8 mouse cellular contexts compared by ENCODE assay signal in the genomic region with DNA sequence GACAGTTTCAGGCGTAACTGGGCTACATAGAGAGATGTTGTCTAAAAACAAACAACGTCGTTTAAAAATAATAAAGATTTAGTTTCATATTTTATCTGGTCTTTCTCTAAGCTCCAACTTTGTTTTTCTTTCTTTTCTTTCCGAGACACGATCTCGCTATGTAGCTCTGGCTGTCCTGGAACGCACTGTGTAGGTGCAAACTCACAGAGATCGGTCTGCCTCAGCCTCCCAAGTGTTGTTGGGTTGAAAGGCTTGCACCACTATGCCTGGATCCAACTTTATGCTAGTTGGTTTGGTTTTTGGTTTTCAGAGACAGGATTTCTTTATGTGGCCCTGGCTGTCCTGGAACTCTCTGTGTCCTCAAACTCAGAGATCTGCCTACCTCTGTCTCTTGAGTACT. TPM values are rescaled to one million over a fixed set of nuclear protein-coding genes. Genes with fewer than 3 reads are reported as not detected.
A peak's percentile ranks its signal among the peaks of the same experiment; 100 is the strongest.
DNase-seq lines count a peak whose midpoint lies in the region; ATAC-seq and TF ChIP-seq lines count a peak whose summit lies in the region.

No protein-coding gene starts in this region.

- H3K9ac ChIP-seq in heart, embryonic 12.5 days, result peak overlapping the region; percentile 99
- H3K9ac ChIP-seq in heart, postnatal 0 days (replicated peaks; ENCODE audit: low read depth, low read length), result peak overlapping the region; percentile 67
- peak overlapping the region; percentile 98 for H3K9ac ChIP-seq in liver, postnatal 0 days (replicated peaks)

- peaks cover 14% of the 10 kb centered on the region for H3K36me3 ChIP-seq in heart, embryonic 12.5 days
- H3K36me3 ChIP-seq in G1E (replicated peaks), result peaks cover 33% of the 10 kb centered on the region
- H3K36me3 ChIP-seq in heart, postnatal 0 days (replicated peaks; ENCODE audit: control insufficient read depth, insufficient read depth, low read length), result peaks cover 22% of the 10 kb centered on the region
- H3K36me3 ChIP-seq in liver, postnatal 0 days (replicated peaks; ENCODE audit: insufficient read depth, low read length), result peaks cover 5% of the 10 kb centered on the region; the same call in 1 of the 2 replicates

- ATAC-seq in heart, embryonic 12.5 days (ENCODE audit: insufficient number of reproducible peaks, low FRiP score), result no peak
- no peak for ATAC-seq in G1E (ENCODE audit: extremely low read depth, insufficient number of reproducible peaks, low FRiP score, poor library complexity, severe bottlenecking)
- no peak for ATAC-seq in heart, postnatal 0 days (ENCODE audit: insufficient read depth, low read depth)
- no peak for ATAC-seq in liver, postnatal 0 days
- ATAC-seq in monocyte, adult 5-6 weeks (replicated peaks; ENCODE audit: insufficient number of reproducible peaks, low FRiP score, low TSS enrichment, poor library complexity, severe bottlenecking), result no peak

- H3K4me1 ChIP-seq in heart, embryonic 12.5 days (replicated peaks), result peaks cover 22% of the 10 kb centered on the region
- H3K4me1 ChIP-seq in G1E (ENCODE audit: insufficient read depth, low read depth, low read length), result peaks cover 27% of the 10 kb centered on the region
- peaks cover 21% of the 10 kb centered on the region for H3K4me1 ChIP-seq in heart, postnatal 0 days (ENCODE audit: control insufficient read depth, insufficient read depth)
- H3K4me1 ChIP-seq in liver, postnatal 0 days (ENCODE audit: insufficient read depth), result peaks cover 19% of the 10 kb centered on the region

- intact Hi-C loops in heart, postnatal 10 days (cut with DNase I), result no loop called here

- H3K27ac ChIP-seq in heart, embryonic 12.5 days (ENCODE audit: poor library complexity, severe bottlenecking), result peak overlapping the region; percentile 92
- peak overlapping the region; percentile 80; the same call in 1 of the 2 replicates for H3K27ac ChIP-seq in heart, postnatal 0 days (ENCODE audit: low read depth)
- peak overlapping the region; percentile 95 for H3K27ac ChIP-seq in liver, postnatal 0 days (ENCODE audit: low read depth)

- H3K9me3 ChIP-seq in heart, embryonic 12.5 days (replicated peaks), result no peaks in the 10 kb centered on the region
- no peaks in the 10 kb centered on the region for H3K9me3 ChIP-seq in G1E (replicated peaks)
- H3K9me3 ChIP-seq in heart, postnatal 0 days (replicated peaks; ENCODE audit: control insufficient read depth, low read length), result no peaks in the 10 kb centered on the region
- H3K9me3 ChIP-seq in liver, postnatal 0 days (ENCODE audit: low read length), result no peaks in the 10 kb centered on the region

- H3K27me3 ChIP-seq in heart, embryonic 12.5 days (replicated peaks), result no peaks in the 10 kb centered on the region
- no peaks in the 10 kb centered on the region for H3K27me3 ChIP-seq in G1E (ENCODE audit: insufficient read depth, low read length)
- no peaks in the 10 kb centered on the region for H3K27me3 ChIP-seq in heart, postnatal 0 days (ENCODE audit: control insufficient read depth, insufficient read depth, low read length)
- no peaks in the 10 kb centered on the region for H3K27me3 ChIP-seq in liver, postnatal 0 days (ENCODE audit: insufficient read depth, low read length)

- peak overlapping the region; percentile 87 for H3K4me2 ChIP-seq in heart, embryonic 12.5 days
- peak overlapping the region; percentile 70 for H3K4me2 ChIP-seq in heart, postnatal 0 days (ENCODE audit: low read depth, low read length)
- H3K4me2 ChIP-seq in liver, postnatal 0 days (ENCODE audit: low read depth, low read length), result peak overlapping the region; percentile 80

- peak overlapping the region; percentile 98 for H3K4me3 ChIP-seq in heart, embryonic 12.5 days
- peak overlapping the region; percentile 85 for H3K4me3 ChIP-seq in G1E (ENCODE audit: low read depth, low read length)
- peak overlapping the region; percentile 81 for H3K4me3 ChIP-seq in heart, postnatal 0 days (ENCODE audit: low read depth, low read length)
- H3K4me3 ChIP-seq in liver, postnatal 0 days (ENCODE audit: low read depth, low read length), result peak overlapping the region; percentile 98

- no peak for TF ChIP-seq CTCF in G1E (IDR thresholded peaks at IDR 0.05; ENCODE audit: low read depth, low read length)
- TF ChIP-seq CTCF in heart, postnatal 0 days (IDR thresholded peaks at IDR 0.05; ENCODE audit: low read depth), result no peak
- TF ChIP-seq CTCF in liver, postnatal 0 days (IDR thresholded peaks at IDR 0.05; ENCODE audit: low read depth), result no peak

- no peak for TF ChIP-seq EP300 in heart, postnatal 0 days (IDR thresholded peaks at IDR 0.05; ENCODE audit: low read depth)
- TF ChIP-seq EP300 in liver, postnatal 0 days (IDR thresholded peaks at IDR 0.05; ENCODE audit: low read depth), result no peak

- no peak for DNase-seq in heart, postnatal 10 days
- no peak for DNase-seq in G1E (ENCODE audit: low spot score)
- DNase-seq in heart, postnatal 0 days (ENCODE audit: low spot score), result no peak
- no peak for DNase-seq in liver, postnatal 0 days
- DNase-seq in cerebellum, postnatal 10 days, result no peak
- DNase-seq in cerebellum, adult 9-11 months, result no peak

- 70% methylated on average over 8 of the region's 8 CpGs for WGBS in heart, embryonic 12.5 days
- 72% methylated on average over 8 of the region's 8 CpGs for WGBS in heart, postnatal 0 days
- WGBS in liver, postnatal 0 days (ENCODE audit: insufficient replicate concordance), result 65% methylated on average over 8 of the region's 8 CpGs

RNA-seq across cellular contexts. Expression of gene Tubd1, which starts 0.8 kb away (rescaled TPM):
- polyA plus RNA-seq in heart, embryonic 12.5 days (2016; fragmentation: Nextera tagmentation; extraction: Ambion mirVana), result 11.1 and 11.4 TPM in 2 replicates
- total RNA-seq in heart, postnatal 10 days (2021), result 1 to 10 TPM; 5.5 to 6.2 TPM
- total RNA-seq in G1E (2014; fragmentation: Nextera tagmentation) (11.7 and 13.7 TPM in 2 replicates), G1E (2017) (8.6 and 10.6 TPM in 2 replicates)
- 0.25 and 0.29 TPM in 2 replicates for polyA plus RNA-seq in G1E (2012)
- total RNA-seq in heart, postnatal 0 days (2014; rRNA removed; ENCODE audit: low replicate concordance), result 2.5 and 16.6 TPM in 2 replicates
- 8.0 and 10.6 TPM in 2 replicates for polyA plus RNA-seq in heart, postnatal 0 days (2015; fragmentation: Nextera tagmentation; extraction: Ambion mirVana)
- polyA plus RNA-seq in liver, postnatal 0 days (2015; fragmentation: Nextera tagmentation; extraction: Ambion mirVana), result 4.3 and 4.4 TPM in 2 replicates
- total RNA-seq in monocyte, adult 5-6 weeks (2017), result 3.1 to 8.8 TPM (median 7.0 TPM) in 3 replicates

RNA-seq across cellular contexts. Expression of gene Rps6kb1, which starts 1.0 kb away (rescaled TPM):
- 56.8 and 57.1 TPM in 2 replicates for polyA plus RNA-seq in heart, embryonic 12.5 days (2016; fragmentation: Nextera tagmentation; extraction: Ambion mirVana)
- total RNA-seq in heart, postnatal 10 days (2021), result 10 to 100 TPM; 26.0 to 29.2 TPM
- total RNA-seq in G1E (2014; fragmentation: Nextera tagmentation) (59.9 and 73.0 TPM in 2 replicates), G1E (2017) (31.7 and 38.1 TPM in 2 replicates)
- 17.2 and 17.6 TPM in 2 replicates for polyA plus RNA-seq in G1E (2012)
- total RNA-seq in heart, postnatal 0 days (2014; rRNA removed; ENCODE audit: low replicate concordance), result 10.5 and 13.2 TPM in 2 replicates
- 32.7 and 37.1 TPM in 2 replicates for polyA plus RNA-seq in heart, postnatal 0 days (2015; fragmentation: Nextera tagmentation; extraction: Ambion mirVana)
- 20.6 and 23.6 TPM in 2 replicates for polyA plus RNA-seq in liver, postnatal 0 days (2015; fragmentation: Nextera tagmentation; extraction: Ambion mirVana)
- 43.7 to 68.2 TPM (median 66.3 TPM) in 3 replicates for total RNA-seq in monocyte, adult 5-6 weeks (2017)
